Mouse (Mus musculus): Measurements from ENCODE around the gene Gm13277. TPM values are rescaled to one million over a fixed set of nuclear protein-coding genes. Genes with fewer than 3 reads are reported as not detected.

Gm13277 gene
- polyA plus RNA-seq, 1 experiment from 2014 or later: not detected

Other genes starting within 250 kb of the Gm13277 start
- gene Ifna15, start 230.4 kb upstream of the Gm13277 start, polyA plus RNA-seq (2015; fragmentation: Nextera tagmentation; extraction: Ambion mirVana): not detected in 2 replicates
- not detected in 2 replicates for gene Ifna14, start 216.8 kb upstream of the Gm13277 start, polyA plus RNA-seq (2015; fragmentation: Nextera tagmentation; extraction: Ambion mirVana)
- gene Ifna9, start 196.2 kb upstream of the Gm13277 start, polyA plus RNA-seq (2015; fragmentation: Nextera tagmentation; extraction: Ambion mirVana): not detected in 2 replicates
- not detected in 2 replicates for gene Ifna12, start 185.3 kb upstream of the Gm13277 start, polyA plus RNA-seq (2015; fragmentation: Nextera tagmentation; extraction: Ambion mirVana)
- not detected in 2 replicates for gene C87499, start 154.2 kb upstream of the Gm13277 start, polyA plus RNA-seq (2015; fragmentation: Nextera tagmentation; extraction: Ambion mirVana)
- gene Ifna13, start 144.2 kb upstream of the Gm13277 start, polyA plus RNA-seq (2015; fragmentation: Nextera tagmentation; extraction: Ambion mirVana): not detected in 2 replicates
- gene Ifna16, start 111.7 kb upstream of the Gm13277 start, polyA plus RNA-seq (2015; fragmentation: Nextera tagmentation; extraction: Ambion mirVana): not detected in 2 replicates
- not detected in 2 replicates for gene Ifna2, start 104.7 kb upstream of the Gm13277 start, polyA plus RNA-seq (2015; fragmentation: Nextera tagmentation; extraction: Ambion mirVana)
- not detected in 2 replicates for gene Ifnab, start 97.3 kb upstream of the Gm13277 start, polyA plus RNA-seq (2015; fragmentation: Nextera tagmentation; extraction: Ambion mirVana)
- gene Gm26566, start 66.8 kb upstream of the Gm13277 start, polyA plus RNA-seq (2015; fragmentation: Nextera tagmentation; extraction: Ambion mirVana): 1.3 and 1.5 TPM in 2 replicates
- 90.3 and 104 TPM in 2 replicates for gene Klhl9, start 66.2 kb upstream of the Gm13277 start, polyA plus RNA-seq (2015; fragmentation: Nextera tagmentation; extraction: Ambion mirVana)
- not detected in 2 replicates for gene Gm13271, start 33.8 kb upstream of the Gm13277 start, polyA plus RNA-seq (2015; fragmentation: Nextera tagmentation; extraction: Ambion mirVana)
- not detected in 2 replicates for gene Gm13283, start 28.5 kb upstream of the Gm13277 start, polyA plus RNA-seq (2015; fragmentation: Nextera tagmentation; extraction: Ambion mirVana)
- gene Gm13290, start 14.8 kb upstream of the Gm13277 start, polyA plus RNA-seq (2015; fragmentation: Nextera tagmentation; extraction: Ambion mirVana): not detected in 2 replicates
- not detected in 2 replicates for gene Gm13289, start 11.7 kb upstream of the Gm13277 start, polyA plus RNA-seq (2015; fragmentation: Nextera tagmentation; extraction: Ambion mirVana)
- not detected in 2 replicates for gene Gm13272, start 8.8 kb upstream of the Gm13277 start, polyA plus RNA-seq (2015; fragmentation: Nextera tagmentation; extraction: Ambion mirVana)
- not detected in 2 replicates for gene Ifnz, start 6.5 kb upstream of the Gm13277 start, polyA plus RNA-seq (2015; fragmentation: Nextera tagmentation; extraction: Ambion mirVana)
- gene Gm13276, start 2.9 kb upstream of the Gm13277 start, polyA plus RNA-seq (2015; fragmentation: Nextera tagmentation; extraction: Ambion mirVana): not detected in 2 replicates
- not detected in 2 replicates for gene Gm13278, start 2.9 kb downstream of the Gm13277 start, polyA plus RNA-seq (2015; fragmentation: Nextera tagmentation; extraction: Ambion mirVana)
- gene Gm13275, start 5.9 kb downstream of the Gm13277 start, polyA plus RNA-seq (2015; fragmentation: Nextera tagmentation; extraction: Ambion mirVana): not detected in 2 replicates
- not detected in 2 replicates for gene Gm13279, start 8.8 kb downstream of the Gm13277 start, polyA plus RNA-seq (2015; fragmentation: Nextera tagmentation; extraction: Ambion mirVana)
- gene Gm13285, start 11.0 kb downstream of the Gm13277 start, polyA plus RNA-seq (2015; fragmentation: Nextera tagmentation; extraction: Ambion mirVana): 0.21 TPM in 1 of 2 replicates, not detected in the other
- gene Gm13287, start 14.6 kb downstream of the Gm13277 start, polyA plus RNA-seq (2015; fragmentation: Nextera tagmentation; extraction: Ambion mirVana): not detected in 2 replicates
- not detected in 2 replicates for gene Gm13288, start 16.9 kb downstream of the Gm13277 start, polyA plus RNA-seq (2015; fragmentation: Nextera tagmentation; extraction: Ambion mirVana)
- not detected in 2 replicates for gene Ifna7, start 27.6 kb downstream of the Gm13277 start, polyA plus RNA-seq (2015; fragmentation: Nextera tagmentation; extraction: Ambion mirVana)
- gene Ifna11, start 31.3 kb downstream of the Gm13277 start, polyA plus RNA-seq (2015; fragmentation: Nextera tagmentation; extraction: Ambion mirVana): not detected in 2 replicates
- gene Ifna6, start 38.8 kb downstream of the Gm13277 start, polyA plus RNA-seq (2015; fragmentation: Nextera tagmentation; extraction: Ambion mirVana): not detected in 2 replicates
- gene Ifna5, start 46.9 kb downstream of the Gm13277 start, polyA plus RNA-seq (2015; fragmentation: Nextera tagmentation; extraction: Ambion mirVana): not detected in 2 replicates
- gene Ifna4, start 53.2 kb downstream of the Gm13277 start, polyA plus RNA-seq (2015; fragmentation: Nextera tagmentation; extraction: Ambion mirVana): not detected in 2 replicates
- gene Ifna1, start 61.5 kb downstream of the Gm13277 start, polyA plus RNA-seq (2015; fragmentation: Nextera tagmentation; extraction: Ambion mirVana): not detected in 2 replicates
- gene Ifne, start 91.6 kb downstream of the Gm13277 start, polyA plus RNA-seq (2015; fragmentation: Nextera tagmentation; extraction: Ambion mirVana): not detected in 2 replicates

Data from hindbrain, embryonic 16.5 days (tissue).